Mouse (Mus musculus) adrenal gland (tissue): Measurements from ENCODE around the gene Dscaml1.

Experiments
- intact Hi-C: fragments of 180-260 bp; cut with DNase I; formaldehyde crosslinking; loops from one replicate; pipeline ENCODE4 v1.15.1; 2025

Dscaml1 gene

GRCm38 (mm10) chr9:45411111-45411510 lies 15.3 kb upstream of the Dscaml1 start:
- intact Hi-C loops: no loop called here

DNA sequence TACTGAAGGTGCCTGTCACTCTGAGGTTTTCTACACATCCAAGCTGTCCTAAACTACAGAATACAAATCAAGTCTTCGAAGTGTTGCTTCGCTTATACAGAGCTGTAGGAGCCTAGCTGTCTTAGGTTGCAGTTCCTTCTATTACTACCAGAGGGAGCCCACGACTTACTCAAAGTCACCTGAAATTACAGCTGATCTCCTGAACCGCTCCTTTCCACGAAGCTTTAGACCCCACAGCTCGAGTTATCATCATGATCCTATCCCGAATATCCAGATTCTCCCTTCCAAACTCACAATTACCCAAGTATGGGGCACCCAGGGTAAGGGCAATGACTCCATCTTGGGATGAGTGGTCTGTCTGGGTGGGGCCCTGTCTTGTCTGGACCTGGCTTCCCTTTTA lies 14.6 kb upstream of the Dscaml1 start:
- intact Hi-C loops: no loop called here

- intact Hi-C loops: no loop called here
Measured at GRCm38 (mm10) chr9:45412287-45412686, 14.1 kb upstream of the Dscaml1 start.

DNA sequence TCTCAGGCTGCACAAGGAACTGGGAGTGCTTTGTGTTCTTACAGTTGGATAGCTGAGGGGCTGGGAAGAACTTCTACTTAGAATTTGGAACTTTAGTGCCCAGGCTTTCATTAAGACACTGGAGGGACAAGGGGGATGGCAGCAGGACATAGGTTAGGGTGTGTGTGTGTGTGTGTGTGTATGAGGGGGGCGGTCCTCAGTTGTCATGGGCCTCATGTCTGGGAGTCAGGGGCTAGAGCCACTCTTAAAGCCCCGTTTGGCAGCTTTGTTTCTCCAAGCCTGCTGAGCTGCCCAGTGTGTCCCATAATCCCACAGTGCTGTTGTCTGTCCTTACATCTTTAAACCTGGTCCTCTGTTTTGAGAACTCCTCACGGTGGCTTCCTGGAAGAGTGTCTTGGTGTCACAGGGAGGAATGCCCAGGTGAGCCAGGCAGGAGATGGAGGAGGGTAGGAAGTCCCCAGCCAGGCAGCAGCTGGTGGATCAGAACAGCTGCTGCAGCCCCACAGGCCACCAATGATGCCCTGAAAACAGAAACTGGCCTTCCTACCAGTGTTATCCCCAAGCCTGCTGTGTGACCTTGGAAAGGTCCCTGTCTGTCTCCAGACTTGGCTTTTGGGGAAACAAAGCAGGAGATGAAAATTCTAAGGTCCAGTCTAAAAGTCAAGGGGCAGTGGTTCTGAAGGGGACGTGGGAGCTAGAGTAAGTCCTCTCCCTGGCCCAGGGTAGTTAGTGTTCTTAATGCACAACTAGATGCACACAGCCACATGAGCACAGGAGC lies 13.5 kb upstream of the Dscaml1 start:
- intact Hi-C loops: no loop called here

DNA sequence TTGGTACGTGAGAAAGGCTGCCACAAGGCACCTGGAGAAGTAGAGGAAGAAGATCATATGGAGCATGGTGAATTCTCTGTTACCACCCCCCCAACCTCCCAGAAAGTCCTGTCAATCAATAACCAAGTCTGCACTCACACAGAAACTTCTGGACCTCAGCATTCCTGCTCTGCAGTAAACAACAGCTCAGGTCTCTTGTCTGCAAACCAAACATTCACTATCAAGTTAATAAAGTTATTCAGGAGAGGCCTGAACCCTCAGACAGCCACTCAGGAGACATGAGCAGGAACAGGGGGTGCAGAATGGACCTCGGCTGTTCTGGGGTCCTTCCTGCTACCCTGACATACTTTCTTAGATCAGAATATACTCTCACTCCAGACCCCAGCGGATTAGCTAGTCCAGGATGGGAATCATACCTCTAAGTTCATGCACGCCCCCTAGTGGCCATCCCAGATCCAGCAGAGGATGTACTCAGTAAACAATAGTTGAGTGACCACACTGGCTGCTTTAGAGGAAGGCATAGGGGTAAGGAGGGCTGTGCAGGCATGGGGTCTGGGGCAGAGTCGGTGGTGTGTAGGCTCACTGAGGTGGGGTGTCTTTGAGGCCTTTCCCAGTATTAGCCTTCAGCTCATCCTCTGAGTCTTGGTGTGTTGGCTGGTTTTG lies 12.8 kb upstream of the Dscaml1 start:
- intact Hi-C loops: no loop called here

GRCm38 (mm10) chr9:45415912-45416311 lies 10.5 kb upstream of the Dscaml1 start:
- intact Hi-C loops: loop anchor here (2.0 to 5.0 kb wide), 2 partner anchors 194 to 339 kb away; no protein-coding TSS in a partner anchor

DNA sequence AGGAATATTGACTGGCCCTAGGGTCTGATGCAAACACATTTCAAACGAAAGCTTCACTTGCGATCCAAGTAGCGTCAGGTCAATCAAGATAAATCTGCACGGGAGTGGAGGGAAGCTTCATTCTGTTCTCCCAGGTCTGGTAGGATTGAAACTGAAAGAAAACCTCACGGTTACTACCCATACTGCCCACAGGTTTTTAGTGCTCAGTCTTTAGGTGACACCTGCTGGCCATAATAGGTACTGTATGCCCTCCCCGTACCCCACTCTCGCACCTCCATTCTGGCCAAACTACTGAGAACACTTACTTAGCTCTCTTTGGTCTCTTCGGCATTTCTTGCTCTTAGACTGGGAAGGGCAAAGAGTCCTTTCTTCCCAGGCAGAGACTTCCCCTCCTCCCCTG lies 9.2 kb upstream of the Dscaml1 start:
- intact Hi-C loops: loop anchor here (2.0 to 5.0 kb wide), 2 partner anchors 195 to 338 kb away; no protein-coding TSS in a partner anchor

DNA sequence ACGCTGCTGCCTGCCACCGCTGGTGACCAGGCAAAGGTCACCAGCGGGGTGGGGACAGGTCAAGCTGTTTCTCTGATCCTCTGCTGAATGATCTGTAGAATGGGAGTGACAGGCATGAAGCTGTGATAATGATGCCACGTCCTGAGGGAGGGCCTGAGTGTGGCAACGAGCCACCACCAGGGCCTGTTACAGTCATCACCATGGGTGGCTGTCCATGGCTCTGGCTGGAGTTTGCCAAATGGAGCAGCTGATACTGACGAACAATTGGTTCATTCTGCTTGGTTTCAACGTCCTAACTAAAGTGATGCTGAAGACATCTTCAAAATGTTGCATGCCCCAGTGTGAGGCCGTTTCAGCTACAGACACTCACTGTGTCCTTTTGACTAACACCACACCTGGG lies 8.2 kb upstream of the Dscaml1 start:
- intact Hi-C loops: loop anchor here (5.0 kb wide), 1 partner anchor 196 kb away; no protein-coding TSS in a partner anchor

GRCm38 (mm10) chr9:45421209-45421608 lies 5.2 kb upstream of the Dscaml1 start:
- intact Hi-C loops: no loop called here

GRCm38 (mm10) chr9:45422761-45423298 lies 3.6 kb upstream of the Dscaml1 start:
- intact Hi-C loops: no loop called here

GRCm38 (mm10) chr9:45429392-45429791 lies 3.0 kb downstream of the Dscaml1 start:
- intact Hi-C loops: no loop called here

GRCm38 (mm10) chr9:45429951-45430697 lies 3.7 kb downstream of the Dscaml1 start:
- intact Hi-C loops: no loop called here

GRCm38 (mm10) chr9:45430698-45430959 lies 4.2 kb downstream of the Dscaml1 start:
- intact Hi-C loops: no loop called here

DNA sequence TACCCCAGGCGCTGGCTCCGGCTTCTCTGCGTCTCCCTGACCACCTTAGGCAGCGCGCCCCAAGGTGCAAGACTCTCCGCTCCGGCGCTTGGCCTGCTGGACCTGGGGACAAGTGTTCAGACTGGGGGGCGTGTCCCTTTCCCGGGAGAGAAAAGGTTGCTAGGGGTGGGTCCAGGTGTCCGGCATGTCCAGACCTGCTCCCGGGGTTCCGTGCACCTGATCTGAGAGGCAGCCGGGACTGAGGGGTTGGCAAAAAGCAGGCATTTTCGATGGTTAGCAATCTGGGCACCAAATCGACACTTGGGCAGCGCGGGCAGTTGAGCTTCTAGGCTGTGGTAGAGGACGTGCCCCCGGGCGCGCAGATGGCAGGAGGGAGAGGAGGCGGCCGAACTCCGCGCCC lies 4.7 kb downstream of the Dscaml1 start:
- intact Hi-C loops: no loop called here

DNA sequence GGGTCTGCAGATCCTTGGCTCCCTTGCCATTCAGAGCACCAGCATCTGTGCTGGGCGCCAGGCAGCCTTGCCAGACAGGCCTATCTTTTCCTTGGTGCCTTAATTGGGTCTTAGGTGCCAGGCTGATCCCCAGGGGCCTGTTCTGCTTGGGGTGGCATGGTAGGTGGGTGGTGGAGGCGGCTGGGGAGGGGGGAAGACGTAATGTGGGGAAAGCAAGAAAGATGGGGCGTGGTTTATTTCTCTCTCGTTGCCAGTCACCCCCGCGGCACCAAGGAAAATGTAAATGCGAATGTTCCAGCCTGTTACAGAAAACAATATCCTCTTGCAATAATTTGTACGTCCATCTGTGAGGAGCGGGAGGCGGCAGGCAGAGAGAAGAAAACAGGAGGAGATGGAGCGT lies 6.2 kb downstream of the Dscaml1 start:
- intact Hi-C loops: no loop called here

- intact Hi-C loops: no loop called here
Measured at GRCm38 (mm10) chr9:45433119-45433518, 6.7 kb downstream of the Dscaml1 start.

DNA sequence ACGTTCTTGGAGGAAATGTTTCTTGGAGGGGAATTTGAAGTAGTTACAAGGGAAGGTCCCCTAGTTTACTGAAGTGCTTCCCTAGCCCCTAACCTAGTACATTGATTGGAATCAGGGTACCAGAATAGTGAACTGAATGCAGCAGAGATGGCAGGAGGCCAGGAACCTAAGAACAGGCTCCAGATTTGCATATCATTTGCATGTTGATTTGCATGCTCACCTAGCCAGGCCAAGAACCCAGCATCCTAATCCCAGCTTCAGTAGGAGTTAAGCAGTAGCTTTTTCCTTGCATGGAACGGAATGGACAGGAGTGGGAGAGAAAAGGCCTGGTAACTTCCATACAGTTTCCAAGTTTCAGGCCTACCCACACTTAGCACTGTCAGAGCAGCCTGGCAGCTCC lies 7.7 kb downstream of the Dscaml1 start:
- intact Hi-C loops: no loop called here

DNA sequence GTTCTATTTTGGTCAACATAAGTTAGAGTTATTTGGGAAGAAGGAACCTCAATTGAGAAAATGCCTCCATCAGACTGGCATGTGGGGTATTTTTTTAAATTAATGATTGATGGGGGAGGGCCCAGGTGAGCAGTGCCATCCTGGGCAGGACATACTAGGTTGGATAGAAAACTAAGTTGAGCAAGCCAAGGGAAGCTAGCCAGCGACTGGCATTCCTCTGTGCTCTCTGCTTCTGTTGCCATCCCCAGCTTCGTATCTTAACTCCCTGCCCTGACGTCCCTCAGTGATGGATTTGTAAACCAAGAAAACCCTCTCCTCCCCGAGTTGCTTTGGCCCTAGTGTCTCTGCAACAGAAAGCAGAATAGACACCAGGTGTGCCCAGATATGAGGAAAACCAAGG lies 12.6 kb downstream of the Dscaml1 start:
- intact Hi-C loops: no loop called here

DNA sequence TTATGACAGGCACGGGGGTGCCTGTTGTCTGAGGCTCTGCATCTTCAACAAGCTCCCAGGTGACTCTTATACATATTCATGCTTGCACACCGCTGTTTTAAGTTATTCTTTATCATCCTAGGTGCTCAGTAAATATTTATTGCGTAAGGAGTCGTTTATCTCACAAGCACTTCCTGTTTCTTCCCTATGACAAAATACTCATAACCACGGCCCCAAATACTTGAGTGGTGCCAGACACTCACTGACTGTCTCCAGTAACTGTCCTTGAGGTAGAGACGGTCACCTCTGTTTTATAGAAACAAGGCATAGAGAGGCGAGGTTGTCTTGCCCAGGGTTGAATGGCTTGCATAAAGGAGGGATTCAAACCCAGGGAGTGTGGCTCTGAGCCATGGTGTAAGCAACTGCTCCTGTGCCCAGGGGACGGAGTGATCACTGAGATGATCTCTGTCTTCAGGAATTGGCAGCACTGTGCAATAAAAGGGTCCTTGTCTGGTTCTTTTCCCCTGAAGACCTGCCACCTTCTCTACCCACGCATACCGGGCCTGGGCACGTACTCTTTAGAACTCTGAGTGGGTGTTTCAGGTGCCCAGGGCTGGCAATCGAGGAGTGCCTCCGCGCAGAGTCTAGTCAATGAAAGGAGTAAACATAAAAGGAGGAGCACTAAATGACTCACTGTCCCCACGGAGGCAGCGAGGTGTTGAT lies 13.8 kb downstream of the Dscaml1 start:
- intact Hi-C loops: no loop called here

GRCm38 (mm10) chr9:45444251-45444798 lies 17.9 kb downstream of the Dscaml1 start:
- intact Hi-C loops: no loop called here

DNA sequence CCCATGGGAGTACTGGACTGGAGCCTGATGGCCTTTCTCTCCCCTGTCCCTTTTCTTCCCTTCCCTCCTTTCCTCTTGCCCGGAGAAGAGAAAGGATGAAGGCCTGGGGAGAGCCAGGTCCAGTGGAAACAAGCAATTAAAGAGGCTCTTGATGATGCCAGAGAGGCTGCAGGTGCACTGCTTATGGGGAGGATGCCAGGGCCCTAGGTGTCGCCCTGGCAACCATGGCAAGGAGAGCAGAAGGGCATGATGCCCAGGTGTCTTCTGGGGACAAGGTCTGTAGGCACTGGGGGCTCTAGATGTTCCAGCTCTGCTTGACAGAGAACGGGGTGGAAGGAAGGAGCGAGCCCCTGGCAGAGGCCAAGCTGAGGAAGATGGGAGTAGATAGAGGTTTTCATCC lies 23.2 kb downstream of the Dscaml1 start:
- intact Hi-C loops: no loop called here
